Mouse (Mus musculus) forebrain, embryonic 11.5 days (tissue): ENCODE measurements at regions not wholly inside any gene's neighbourhood (a gene's known extent, or its start where the extent isn't known, plus 50 kb on each side); places are given as distances from the start of the nearest gene placed in this dataset.

ENCODE experiments used
- ATAC-seq: fragments of 200-750 bp; cut with Nextera tagmentation; replicated peaks from 2 replicates; pipeline ENCODE4 v1.8.0; 2017; ENCODE audit warnings: moderate TSS enrichment; ENCODE audit not compliant: low FRiP score
- DNase-seq: peaks from one replicate; pipeline ENCODE4 v3.0.0-alpha.2; 2017; ENCODE audit warnings: low spot score
- H3K27ac ChIP-seq: fragments of 300-500 bp; sonication (generic); 2 replicates; pipeline ENCODE4 v1.5.1; 2014; ENCODE audit warnings: low read depth, low read length
- H3K27me3 ChIP-seq: fragments of 300-500 bp; sonication (generic); 2 replicates; pipeline ENCODE4 v1.6.1; 2014; ENCODE audit warnings: mild to moderate bottlenecking, low read length, mixed read lengths; ENCODE audit not compliant: control insufficient read depth, insufficient read depth
- H3K36me3 ChIP-seq: fragments of 300-500 bp; sonication (generic); 2 replicates; pipeline ENCODE4 v1.6.1; 2014; ENCODE audit warnings: mild to moderate bottlenecking, low read length, moderate library complexity, mixed read lengths; ENCODE audit not compliant: control insufficient read depth, insufficient read depth
- H3K4me1 ChIP-seq: fragments of 300-500 bp; sonication (generic); replicated peaks from 2 replicates; pipeline ENCODE4 v1.6.1; 2014; ENCODE audit warnings: low read length, mixed read lengths; ENCODE audit not compliant: control insufficient read depth, insufficient read depth
- H3K4me2 ChIP-seq: fragments of 300-500 bp; sonication (generic); 2 replicates; pipeline ENCODE4 v1.6.1; 2014; ENCODE audit warnings: low read depth, mild to moderate bottlenecking, low read length, moderate library complexity, mixed read lengths; ENCODE audit not compliant: severe bottlenecking
- H3K4me3 ChIP-seq: fragments of 300-500 bp; sonication (generic); 2 replicates; pipeline ENCODE4 v1.5.1; 2014; ENCODE audit warnings: low read depth, low read length
- H3K9ac ChIP-seq: fragments of 300-500 bp; sonication (generic); 2 replicates; pipeline ENCODE4 v1.6.1; 2014; ENCODE audit warnings: low read length
- H3K9me3 ChIP-seq: fragments of 300-500 bp; sonication (generic); 2 replicates; pipeline ENCODE4 v1.6.1; 2016; ENCODE audit warnings: low read length, mixed read lengths; ENCODE audit not compliant: control insufficient read depth
- WGBS: fragments of 180-500 bp; shearing (Covaris S2); extraction: QIAGEN DNeasy Blood & Tissue Kit; methylation state at CpG from one replicate; pipeline ENCODE4 v1.1.7; 2014; 5-methylcytosine and 5-hydroxymethylcytosine counted together

DNA sequence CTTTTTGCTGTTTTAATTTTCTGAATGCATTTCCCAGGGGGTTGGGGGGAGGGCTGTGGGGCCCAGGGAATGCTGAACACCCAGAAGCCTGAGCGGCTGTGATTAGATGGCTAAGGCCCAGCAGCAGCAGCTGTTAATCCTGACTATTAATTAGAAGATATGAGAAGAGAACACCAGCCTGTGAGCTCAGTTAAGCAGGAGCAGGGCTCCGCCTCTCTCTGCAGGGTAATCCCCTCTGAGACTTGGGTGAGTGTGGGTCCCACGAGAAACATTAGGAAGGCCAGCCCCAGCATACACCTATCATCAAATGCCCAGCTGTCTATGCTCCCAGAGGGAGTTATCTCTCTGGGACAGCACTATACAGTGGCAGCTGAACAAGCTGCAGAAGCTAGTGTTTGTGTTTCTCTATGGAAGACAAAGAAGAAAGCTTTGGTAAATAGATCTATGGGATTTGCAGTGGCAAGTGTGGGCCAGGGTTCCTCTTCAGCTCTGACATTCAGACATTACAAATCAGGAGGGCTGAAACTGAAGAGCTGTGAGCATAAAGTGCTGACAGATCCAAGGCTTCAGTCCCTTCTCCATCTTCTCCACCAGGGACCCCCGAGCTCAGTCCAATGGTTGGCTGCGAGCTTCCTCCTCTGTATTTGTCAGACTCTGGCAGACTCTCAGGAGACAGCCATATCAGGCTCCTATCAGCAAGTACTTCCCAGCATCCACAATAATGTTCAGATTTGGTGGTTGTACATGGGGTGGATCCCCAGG, 781.9 kb downstream of the Gm9195 start:
- H3K27ac ChIP-seq = no peak overlapping the region

DNA sequence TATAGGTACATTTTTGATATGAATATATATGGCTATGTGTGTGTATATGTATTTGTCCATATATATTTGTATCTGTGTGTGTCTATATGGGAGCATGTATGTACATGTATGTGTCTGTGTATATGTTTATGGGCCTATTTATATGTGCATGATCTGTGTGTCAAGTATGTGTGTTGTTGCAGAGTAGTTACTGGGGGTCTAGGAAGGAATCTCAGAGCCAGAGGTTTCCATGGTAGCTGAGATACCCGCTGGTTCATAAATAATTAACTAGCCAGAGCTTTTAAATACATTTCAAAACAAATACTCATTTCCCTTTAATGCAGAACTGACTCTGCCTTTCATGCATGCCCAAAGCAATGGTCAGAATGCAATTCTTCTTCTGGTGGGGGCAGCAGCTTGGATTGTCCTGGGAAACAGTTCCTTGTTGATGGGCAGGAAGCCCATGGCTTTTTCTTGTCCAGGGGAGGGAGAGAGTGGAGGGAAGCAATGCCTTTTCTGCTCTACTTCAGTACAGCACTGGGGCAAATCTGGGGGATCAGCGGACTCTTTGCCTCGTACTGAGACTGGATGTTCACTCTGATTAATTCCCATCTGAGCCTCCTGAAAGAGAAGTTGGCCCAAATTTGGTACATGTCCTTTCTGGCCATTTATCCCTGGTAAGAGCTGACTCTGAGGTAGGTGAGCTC, 798.7 kb downstream of the Gm9195 start:
- Histone ChIP-seq H3K9me3 (no peaks in the 10 kb centered on the region), H3K36me3 (no peaks in the 10 kb centered on the region), H3K27me3 (no peaks in the 10 kb centered on the region), H3K4me3 (no peak overlapping the region), H3K4me2 (no peak overlapping the region), H3K27ac (no peak overlapping the region), H3K9ac (no peak overlapping the region), H3K4me1 (no peaks in the 10 kb centered on the region)
- ATAC-seq = no peak
- WGBS = 88% methylated on average over 3 of the region's 3 CpGs
- no peak for DNase-seq

More for the DNA sequence above, 781.9 kb downstream of the Gm9195 start:
- no peaks in the 10 kb centered on the region for H3K36me3 ChIP-seq
- H3K4me1 ChIP-seq = no peaks in the 10 kb centered on the region
- no peak overlapping the region for H3K4me2 ChIP-seq
- no peaks in the 10 kb centered on the region for H3K27me3 ChIP-seq
- ATAC-seq = peak; percentile 56; the same call in 1 of the 2 replicates
- H3K4me3 ChIP-seq = no peak overlapping the region
- 44% methylated on average over 5 of the region's 5 CpGs for WGBS
- peak; percentile 47 for DNase-seq
- no peak overlapping the region for H3K9ac ChIP-seq
- no peaks in the 10 kb centered on the region for H3K9me3 ChIP-seq

DNA sequence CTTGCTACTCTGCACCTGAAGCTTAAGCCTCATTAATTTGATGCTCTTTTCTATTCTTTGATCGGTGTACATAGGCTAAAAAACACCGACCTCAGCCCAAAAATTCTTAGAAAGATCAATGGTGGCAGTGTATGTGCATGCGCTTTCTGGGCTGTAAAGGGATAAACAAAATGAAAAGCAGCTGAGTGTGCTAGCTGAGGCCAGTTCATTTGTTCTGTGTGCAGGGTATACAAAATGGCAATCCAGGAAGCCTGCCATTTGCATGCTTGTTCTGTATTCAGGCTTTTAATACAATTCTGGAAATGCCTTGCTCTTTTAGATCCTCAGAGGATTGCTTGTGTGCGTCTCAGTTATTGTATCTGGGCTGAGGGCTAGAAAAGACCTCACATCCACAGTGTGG, 817.1 kb downstream of the Gm9195 start:
- H3K4me2 ChIP-seq = no peak overlapping the region
- DNase-seq (no peak), ATAC-seq (no peak)
- no peak overlapping the region for H3K27ac ChIP-seq
- H3K4me1 ChIP-seq = no peaks in the 10 kb centered on the region
- H3K9ac ChIP-seq = no peak overlapping the region
- H3K27me3 ChIP-seq = no peaks in the 10 kb centered on the region
- no peaks in the 10 kb centered on the region for H3K36me3 ChIP-seq
- WGBS = 81% methylated on average over 4 of the region's 4 CpGs
- no peak overlapping the region for H3K4me3 ChIP-seq
- H3K9me3 ChIP-seq = no peaks in the 10 kb centered on the region

DNA sequence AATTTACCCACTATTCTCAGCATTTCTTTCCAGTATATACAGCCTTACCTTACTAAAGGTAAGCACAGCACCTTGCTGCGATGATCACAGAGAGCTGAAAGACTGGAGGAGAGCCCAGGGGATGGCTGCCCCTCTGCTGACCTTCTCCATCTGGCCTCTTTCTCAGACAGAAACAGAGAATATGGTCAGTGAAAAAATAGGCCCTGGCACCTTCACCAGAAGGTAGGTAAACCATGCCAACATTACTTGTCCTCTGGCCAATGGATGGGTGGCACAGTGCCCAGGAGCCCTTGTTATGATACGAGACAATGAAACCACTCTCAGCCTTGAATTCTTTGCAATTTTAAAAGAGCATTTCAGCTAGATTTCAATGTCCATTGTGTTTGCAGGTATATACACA, 817.8 kb downstream of the Gm9195 start:
- H3K9me3 ChIP-seq = no peaks in the 10 kb centered on the region
- H3K27me3 ChIP-seq = no peaks in the 10 kb centered on the region
- no peaks in the 10 kb centered on the region for H3K4me1 ChIP-seq
- H3K36me3 ChIP-seq = no peaks in the 10 kb centered on the region
- H3K9ac ChIP-seq = no peak overlapping the region
- no peak overlapping the region for H3K4me3 ChIP-seq
- WGBS = 93% methylated on average over 2 of the region's 2 CpGs
- DNase-seq = no peak
- no peak overlapping the region for H3K27ac ChIP-seq
- no peak for ATAC-seq
- no peak overlapping the region for H3K4me2 ChIP-seq

DNA sequence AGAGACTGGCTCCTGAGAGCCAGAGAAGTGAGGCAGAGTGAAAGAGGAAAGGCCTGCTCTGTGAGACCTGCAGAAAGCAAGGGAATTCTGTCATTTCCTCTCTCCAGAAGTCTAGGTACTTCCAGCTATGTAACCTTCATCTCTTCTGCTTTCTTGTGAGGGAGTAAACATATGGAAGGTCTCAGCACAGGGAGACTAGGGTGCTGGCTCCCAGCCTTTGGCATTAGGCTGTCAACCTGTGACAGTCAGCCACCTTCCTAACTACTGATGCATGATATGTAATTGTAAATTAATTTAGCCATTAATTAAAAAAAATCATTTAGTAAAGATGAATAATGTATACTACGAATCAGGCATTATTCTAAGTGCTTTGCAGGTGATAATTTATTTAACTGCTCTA, 819.2 kb downstream of the Gm9195 start:
- H3K27ac ChIP-seq = no peak overlapping the region
- no peaks in the 10 kb centered on the region for H3K36me3 ChIP-seq
- no peaks in the 10 kb centered on the region for H3K9me3 ChIP-seq
- ATAC-seq (no peak), DNase-seq (no peak)
- 71% methylated on average over 1 of the region's 1 CpGs for WGBS
- H3K4me2 ChIP-seq = no peak overlapping the region
- no peak overlapping the region for H3K4me3 ChIP-seq
- H3K9ac ChIP-seq = no peak overlapping the region
- no peaks in the 10 kb centered on the region for H3K27me3 ChIP-seq
- no peaks in the 10 kb centered on the region for H3K4me1 ChIP-seq

DNA sequence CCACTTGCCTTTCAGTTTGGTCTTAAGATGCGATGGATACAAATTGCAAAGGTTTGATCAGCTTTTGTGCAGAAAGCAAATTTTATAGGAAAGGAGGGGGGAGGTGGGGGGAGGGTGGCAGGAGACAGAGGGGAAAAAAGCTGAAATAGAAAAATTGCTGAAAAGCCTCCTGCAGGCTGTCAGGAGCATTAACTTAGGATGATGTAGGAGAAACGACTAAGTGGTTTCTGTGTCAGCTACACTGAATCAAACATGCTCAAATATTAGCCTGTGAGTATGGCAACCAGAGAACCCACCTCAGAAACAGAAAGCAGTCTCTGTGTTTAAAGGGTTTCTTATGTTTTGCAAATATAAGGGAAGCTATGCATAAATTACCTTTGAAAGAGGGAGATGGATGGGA, 819.6 kb downstream of the Gm9195 start:
- no peak for DNase-seq
- Histone ChIP-seq H3K9me3 (no peaks in the 10 kb centered on the region), H3K4me2 (no peak overlapping the region), H3K36me3 (no peaks in the 10 kb centered on the region), H3K4me1 (no peaks in the 10 kb centered on the region), H3K9ac (no peak overlapping the region), H3K27me3 (no peaks in the 10 kb centered on the region), H3K4me3 (no peak overlapping the region), H3K27ac (no peak overlapping the region)
- no peak for ATAC-seq
- WGBS = 57% methylated on average over 2 of the region's 2 CpGs

DNA sequence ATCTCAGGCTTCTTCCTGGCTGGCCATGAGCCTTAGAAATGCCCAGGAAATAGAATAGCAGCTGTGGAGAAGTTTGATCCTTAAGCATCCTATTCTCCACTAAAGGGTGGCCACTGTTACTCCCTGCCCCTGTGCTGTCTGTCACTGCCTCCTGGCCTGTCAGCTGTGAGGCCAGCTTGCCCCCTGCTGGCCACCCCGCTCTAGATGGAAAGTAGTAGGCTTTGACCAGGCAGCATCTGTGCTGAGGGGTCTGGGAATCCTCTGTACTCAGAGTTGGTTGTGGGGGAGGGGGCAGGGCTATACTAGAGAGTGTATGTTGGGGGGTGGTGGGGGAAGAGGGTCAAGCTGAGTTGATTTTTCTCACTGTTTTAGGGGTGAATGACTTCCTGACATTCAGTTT, 821.2 kb downstream of the Gm9195 start:
- no peaks in the 10 kb centered on the region for H3K27me3 ChIP-seq
- H3K9ac ChIP-seq = no peak overlapping the region
- no peak overlapping the region for H3K4me2 ChIP-seq
- H3K27ac ChIP-seq = no peak overlapping the region
- peak; percentile 74 for DNase-seq
- peak; percentile 74 for ATAC-seq
- WGBS = 6% methylated on average over 1 of the region's 1 CpGs
- no peaks in the 10 kb centered on the region for H3K4me1 ChIP-seq
- no peaks in the 10 kb centered on the region for H3K36me3 ChIP-seq
- no peaks in the 10 kb centered on the region for H3K9me3 ChIP-seq
- H3K4me3 ChIP-seq = no peak overlapping the region

DNA sequence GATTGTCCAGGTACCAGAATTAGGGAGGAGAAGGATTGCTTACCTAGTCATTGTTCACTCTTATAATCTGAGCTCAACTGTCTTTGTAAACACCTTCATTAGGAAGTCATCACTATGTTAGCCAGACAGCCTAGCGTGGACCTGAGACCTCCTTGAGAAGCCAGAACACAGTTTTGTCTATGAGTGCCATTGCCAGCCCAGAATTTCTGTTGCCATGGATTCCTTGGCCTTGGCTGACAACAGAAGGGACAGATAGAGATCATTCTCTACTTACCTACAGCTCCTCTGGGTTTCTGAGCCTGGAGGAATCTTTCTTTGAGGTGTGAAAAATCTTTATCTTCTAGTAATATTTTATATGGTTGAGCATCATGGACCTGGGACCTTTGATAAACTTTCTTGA, 825.0 kb downstream of the Gm9195 start:
- ATAC-seq (no peak), DNase-seq (no peak)
- Histone ChIP-seq H3K4me3 (no peak overlapping the region), H3K4me1 (no peaks in the 10 kb centered on the region), H3K27me3 (no peaks in the 10 kb centered on the region), H3K4me2 (no peak overlapping the region), H3K36me3 (no peaks in the 10 kb centered on the region), H3K9ac (no peak overlapping the region), H3K9me3 (no peaks in the 10 kb centered on the region), H3K27ac (no peak overlapping the region)
- WGBS = 86% methylated on average over 1 of the region's 1 CpGs

DNA sequence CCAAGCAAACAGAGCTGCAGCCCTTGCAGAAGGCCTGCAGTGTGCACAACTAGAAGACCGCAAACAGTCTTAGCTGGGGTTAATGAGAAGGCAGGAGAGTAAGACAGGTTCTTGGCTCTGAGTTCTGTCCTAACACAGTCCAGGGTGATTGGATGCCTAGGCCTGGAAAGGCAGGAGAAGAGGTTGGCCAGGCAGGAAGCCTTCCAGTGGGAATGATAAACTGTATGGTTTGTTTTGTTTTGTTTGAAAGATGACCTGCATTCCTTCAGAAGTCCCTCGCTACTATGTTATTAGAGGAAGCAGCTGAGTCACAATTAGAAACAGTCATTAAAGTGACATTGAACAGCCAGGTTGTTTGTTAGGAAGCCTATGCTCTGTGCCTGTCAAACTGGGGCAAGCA, 831.5 kb downstream of the Gm9195 start:
- H3K4me1 ChIP-seq = no peaks in the 10 kb centered on the region
- H3K27me3 ChIP-seq = no peaks in the 10 kb centered on the region
- no peak overlapping the region for H3K4me3 ChIP-seq
- no peak overlapping the region for H3K9ac ChIP-seq
- no peak overlapping the region for H3K4me2 ChIP-seq
- H3K36me3 ChIP-seq = no peaks in the 10 kb centered on the region
- no peak for ATAC-seq
- no peaks in the 10 kb centered on the region for H3K9me3 ChIP-seq
- DNase-seq = no peak
- WGBS = 78% methylated on average over 2 of the region's 2 CpGs
- H3K27ac ChIP-seq = no peak overlapping the region
